Mouse (Mus musculus) cerebellum, postnatal 4 days (tissue): ENCODE measurements around the gene Peli2.

Source experiments
- DNase-seq, 2 experiments: peaks; one replicate each; pipeline ENCODE4 v3.0.0; 2022; ENCODE audit warnings: low spot score in 2 of 2, mixed read lengths in 1 of 2

Gene Peli2

DNA sequence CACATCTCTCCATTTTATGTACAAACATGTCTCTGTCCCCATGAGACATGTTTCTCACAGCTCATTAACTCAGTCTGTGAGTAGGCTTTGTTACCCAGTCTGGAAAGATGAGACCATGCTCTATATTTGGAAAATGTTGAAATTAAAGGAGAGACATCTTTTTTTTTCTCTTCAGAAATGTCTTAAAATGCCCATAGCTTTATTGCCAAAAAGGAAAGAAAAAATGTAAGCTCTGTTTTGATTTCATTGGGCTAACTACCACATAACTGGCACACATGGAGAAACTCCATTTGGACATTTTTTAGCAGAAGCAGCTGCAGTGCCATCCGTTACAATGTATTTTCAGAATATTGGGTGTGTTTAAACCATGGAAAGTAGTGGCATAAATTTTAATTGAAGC, 103.6 kb downstream of the Peli2 start:
- DNase-seq = no peak

DNA sequence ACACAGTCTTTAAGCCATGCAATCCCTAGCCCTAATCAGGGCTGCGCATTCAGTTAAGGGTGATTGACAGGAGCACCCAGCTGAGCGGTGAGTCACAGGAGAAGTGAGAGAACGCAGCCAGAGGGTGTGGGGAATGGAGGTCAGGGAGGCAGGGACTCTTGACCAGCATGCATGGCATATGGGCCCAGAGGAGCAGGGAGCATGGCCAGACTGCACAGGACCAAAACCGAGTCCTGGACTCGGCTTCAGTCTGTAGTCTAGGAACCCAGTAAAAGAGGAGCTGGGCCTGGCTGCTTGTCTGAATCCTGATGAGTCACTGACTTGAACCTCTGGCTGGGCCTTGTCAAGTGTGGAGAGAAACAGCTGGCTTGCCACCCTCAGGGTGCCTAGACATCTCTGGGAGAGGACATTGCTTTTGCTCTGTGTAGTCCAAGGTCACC, 104.3 kb downstream of the Peli2 start:
- DNase-seq = no peak

- DNase-seq = no peak
Measured at GRCm38 (mm10) chr14:48225810-48226446, 105.3 kb downstream of the Peli2 start.

GRCm38 (mm10) chr14:48226759-48227158, 106.1 kb downstream of the Peli2 start:
- DNase-seq = no peak

GRCm38 (mm10) chr14:48234785-48235519, 114.3 kb downstream of the Peli2 start:
- no peak for DNase-seq

DNA sequence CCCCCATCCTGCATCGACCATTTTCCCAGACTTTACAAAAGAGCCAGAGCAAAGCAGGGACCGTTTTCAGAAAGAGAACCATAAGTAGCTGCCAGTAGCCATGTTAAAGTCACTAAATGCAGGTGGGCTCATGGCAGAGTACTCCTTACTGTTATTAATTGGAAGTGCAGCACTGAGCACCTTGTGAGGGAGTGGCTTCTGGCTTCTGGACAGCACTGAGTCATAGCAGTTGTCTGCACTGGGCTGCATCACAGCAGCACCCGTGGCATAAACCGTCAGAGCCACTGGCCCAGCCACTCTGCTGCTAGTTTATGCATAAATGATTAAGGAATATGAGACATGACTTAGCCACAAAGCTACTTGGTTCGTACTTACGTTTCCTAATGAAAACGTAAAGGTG, 120.7 kb downstream of the Peli2 start:
- no peak for DNase-seq

GRCm38 (mm10) chr14:48246236-48246635, 125.6 kb downstream of the Peli2 start:
- DNase-seq = no peak

GRCm38 (mm10) chr14:48246963-48247362, 126.3 kb downstream of the Peli2 start:
- DNase-seq = no peak

DNA sequence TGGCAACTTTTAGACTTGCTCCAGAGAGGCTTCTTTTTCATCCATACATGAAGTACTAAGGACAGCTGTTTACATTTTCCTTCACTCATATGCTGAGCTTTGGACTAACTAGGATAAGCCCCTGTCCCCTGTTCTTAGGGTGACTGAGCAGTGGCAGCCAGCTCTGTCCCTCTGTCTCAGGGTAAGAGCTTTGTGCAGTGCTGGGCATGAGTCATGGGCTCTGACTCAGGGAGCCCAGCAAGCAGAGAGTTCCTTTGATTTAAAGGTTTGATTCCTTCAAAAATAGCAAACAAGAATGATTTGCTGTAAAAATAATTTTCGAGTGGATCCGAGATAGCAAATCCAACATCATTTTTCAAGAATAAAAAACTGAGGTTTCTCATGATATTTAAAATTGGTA, 128.8 kb downstream of the Peli2 start:
- DNase-seq = no peak

GRCm38 (mm10) chr14:48249909-48250308, 129.3 kb downstream of the Peli2 start:
- no peak for DNase-seq

DNA sequence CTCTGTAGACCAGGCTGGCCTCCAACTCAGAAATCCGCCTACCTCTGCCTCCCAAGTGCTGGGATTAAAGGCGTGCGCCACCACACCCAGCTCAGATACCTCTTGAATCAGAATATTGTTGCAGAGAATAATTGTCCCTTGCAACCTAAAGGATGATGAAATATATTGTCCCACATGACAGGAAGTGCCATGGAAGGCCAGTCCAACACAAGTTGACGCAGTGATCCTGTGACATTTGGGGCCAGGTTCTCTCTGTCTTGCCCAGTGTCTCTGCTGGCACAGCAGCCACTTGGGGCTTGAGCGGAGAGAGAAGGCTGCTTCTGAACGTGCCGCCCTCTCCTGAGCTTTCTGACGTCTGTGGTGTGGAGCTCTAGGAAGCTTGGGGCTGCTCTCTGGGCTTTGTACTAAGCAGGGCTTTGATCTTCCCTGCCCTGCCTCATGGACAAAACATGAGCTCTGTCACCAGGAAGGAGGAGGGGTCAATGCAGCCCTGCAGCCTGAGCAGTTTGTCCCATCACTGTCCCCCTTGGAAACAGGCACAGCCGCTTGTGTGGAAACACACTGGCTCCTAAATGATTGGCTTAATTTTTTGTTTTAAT, 130.9 kb downstream of the Peli2 start:
- no peak for DNase-seq

- DNase-seq = no peak
Measured at GRCm38 (mm10) chr14:48253183-48253582, 132.6 kb downstream of the Peli2 start.

GRCm38 (mm10) chr14:48254696-48255095, 134.1 kb downstream of the Peli2 start:
- DNase-seq = no peak

GRCm38 (mm10) chr14:48255290-48255689, 134.7 kb downstream of the Peli2 start:
- no peak for DNase-seq

DNA sequence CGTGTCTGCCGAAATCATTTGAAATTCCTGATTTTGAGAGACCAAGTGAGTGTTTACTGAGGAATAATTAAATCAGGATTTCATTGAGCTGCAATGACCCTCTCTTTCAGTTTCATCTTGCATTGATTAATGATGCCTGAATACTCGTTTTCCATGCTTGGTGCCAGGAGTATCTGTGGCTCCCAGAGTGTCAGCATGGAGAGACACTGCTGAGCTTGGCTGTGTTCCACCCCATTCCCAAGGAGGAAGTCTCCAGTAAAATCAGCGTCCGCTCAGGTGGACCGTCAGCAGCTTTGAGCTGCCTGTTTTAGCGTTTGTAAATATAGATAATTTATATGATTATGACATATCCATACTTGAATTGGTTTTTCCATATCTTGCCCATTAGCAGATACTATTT, 137.1 kb downstream of the Peli2 start:
- DNase-seq = no peak

- DNase-seq = no peak
Measured at GRCm38 (mm10) chr14:48258696-48259366, 138.2 kb downstream of the Peli2 start.

DNA sequence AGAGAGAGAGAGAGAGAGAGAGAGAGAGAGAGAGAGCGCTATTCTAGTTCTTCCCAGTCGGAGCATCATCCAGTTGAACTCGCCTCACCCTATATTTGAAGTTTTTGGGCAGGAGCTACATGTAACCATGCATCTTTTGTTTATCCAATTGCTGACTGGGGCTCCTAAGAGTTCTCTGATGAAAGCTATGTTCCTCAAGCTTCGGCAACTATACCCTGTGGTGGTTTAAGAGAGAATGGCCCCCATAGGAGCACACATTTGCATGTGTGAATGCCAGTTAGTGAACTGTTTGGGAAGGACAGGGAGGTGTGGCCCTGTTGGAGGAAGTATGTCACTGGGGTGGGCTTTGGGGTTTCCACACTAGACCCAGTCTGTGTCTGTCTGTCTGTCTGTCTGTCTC, 142.5 kb downstream of the Peli2 start:
- no peak for DNase-seq

- no peak for DNase-seq
Measured at GRCm38 (mm10) chr14:48266710-48267109, 146.1 kb downstream of the Peli2 start.

DNA sequence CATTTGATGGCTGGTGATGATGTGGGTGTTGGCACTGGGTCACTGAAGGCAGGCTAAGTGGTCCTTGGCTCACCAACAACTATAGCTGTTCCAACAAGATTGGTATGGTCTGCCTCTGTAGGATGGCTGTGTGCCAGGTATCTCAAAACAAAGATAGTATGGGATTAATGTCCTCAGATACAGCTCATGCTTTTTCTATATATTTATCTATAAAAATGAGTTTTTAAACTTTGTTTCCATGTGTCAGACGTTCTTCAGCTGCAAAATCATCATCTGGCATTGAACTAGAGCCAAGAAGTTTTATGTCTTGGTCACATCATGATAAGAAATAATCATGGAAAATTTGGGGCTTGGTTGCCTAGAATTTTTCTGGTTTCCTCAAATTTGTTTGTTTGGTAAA, 157.7 kb downstream of the Peli2 start:
- DNase-seq = no peak

- DNase-seq = no peak
Measured at GRCm38 (mm10) chr14:48286949-48287348, 166.3 kb downstream of the Peli2 start.

- no peak for DNase-seq
Measured at GRCm38 (mm10) chr14:48287581-48287980, 167.0 kb downstream of the Peli2 start.

DNA sequence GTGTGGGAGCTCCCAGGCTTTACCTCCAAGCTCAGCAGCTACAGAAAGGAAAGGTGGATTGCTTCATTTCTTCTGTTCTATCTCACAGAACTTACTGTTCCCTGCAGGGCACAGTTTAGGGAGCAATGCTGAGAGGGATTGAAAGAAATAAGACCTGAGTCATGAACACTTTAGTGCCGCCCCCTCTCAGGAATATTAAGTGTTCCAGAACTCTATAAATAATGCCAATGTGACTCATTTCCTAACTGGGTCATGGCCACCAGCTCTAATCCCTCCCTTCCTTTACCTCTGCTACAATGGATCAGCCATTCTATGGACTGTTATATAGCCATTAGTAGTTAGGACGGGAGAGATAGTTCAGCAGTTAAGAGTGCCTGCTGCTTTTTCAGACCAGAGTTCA, 168.0 kb downstream of the Peli2 start:
- DNase-seq = no peak
